Mouse (Mus musculus) cerebellum, postnatal 10 days (tissue): Measurements from ENCODE around the gene Mical1.

Source experiments
- DNase-seq, 2 experiments: peaks; one replicate each; pipeline ENCODE4 v3.0.0; 2021; ENCODE audit warnings: mixed read lengths in 2 of 2

Mical1 gene

GRCm38 (mm10) chr10:41520410-41520673 is 44.2 kb downstream of the Mical1 start:
- DNase-seq = no peak

- no peak for DNase-seq
Measured at GRCm38 (mm10) chr10:41523386-41523785, 47.3 kb downstream of the Mical1 start.

GRCm38 (mm10) chr10:41525696-41526095 is 49.6 kb downstream of the Mical1 start:
- DNase-seq = no peak

GRCm38 (mm10) chr10:41529972-41530371 is 53.9 kb downstream of the Mical1 start:
- no peak for DNase-seq

GRCm38 (mm10) chr10:41535991-41536390 is 59.9 kb downstream of the Mical1 start:
- no peak for DNase-seq
